Mouse (Mus musculus) intestine, embryonic 16.5 days (tissue): ENCODE results near the gene Thoc5. TPM values are rescaled to one million over a fixed set of nuclear protein-coding genes. Genes with fewer than 3 reads are reported as not detected.

Experiments
- ATAC-seq: fragments of 200-750 bp; cut with Nextera tagmentation; 2 replicates; pipeline ENCODE4 v1.8.0; 2017; ENCODE audit warnings: moderate TSS enrichment, moderate library complexity
- H3K27ac ChIP-seq: fragments of 300-500 bp; sonication (generic); 2 replicates; pipeline ENCODE4 v1.5.1; 2014; ENCODE audit warnings: mild to moderate bottlenecking, low read length
- H3K27me3 ChIP-seq: fragments of 300-500 bp; sonication (generic); replicated peaks from 2 replicates; pipeline ENCODE4 v1.6.1; 2014; ENCODE audit warnings: low read length, control low read depth, mixed read lengths; ENCODE audit not compliant: control insufficient read depth, insufficient read depth
- H3K36me3 ChIP-seq: fragments of 300-500 bp; sonication (generic); 2 replicates; pipeline ENCODE4 v1.6.1; 2014; ENCODE audit warnings: low read length, control low read depth; ENCODE audit not compliant: control insufficient read depth, insufficient read depth
- H3K4me1 ChIP-seq: fragments of 300-500 bp; sonication (generic); 2 replicates; pipeline ENCODE4 v1.6.1; 2014; ENCODE audit warnings: low read length, control low read depth, mixed read lengths; ENCODE audit not compliant: control insufficient read depth, insufficient read depth
- H3K4me2 ChIP-seq: fragments of 300-500 bp; sonication (generic); 2 replicates; pipeline ENCODE4 v1.6.1; 2014; ENCODE audit warnings: low read depth, low read length, control low read depth
- H3K4me3 ChIP-seq: fragments of 300-500 bp; sonication (generic); 2 replicates; pipeline ENCODE4 v1.5.1; 2014; ENCODE audit warnings: mild to moderate bottlenecking, low read length
- H3K9ac ChIP-seq: fragments of 300-500 bp; sonication (generic); 2 replicates; pipeline ENCODE4 v1.6.1; 2014; ENCODE audit warnings: low read depth, low read length
- H3K9me3 ChIP-seq: fragments of 300-500 bp; sonication (generic); 2 replicates; pipeline ENCODE4 v1.6.1; 2016; ENCODE audit warnings: low read length, control low read depth; ENCODE audit not compliant: control insufficient read depth
- WGBS: fragments of 180-500 bp; shearing (Covaris S2); extraction: QIAGEN DNeasy Blood & Tissue Kit; methylation state at CpG from one replicate; pipeline ENCODE4 v1.1.7; 2014; 5-methylcytosine and 5-hydroxymethylcytosine counted together
- polyA plus RNA-seq: library from polyadenylated mRNA; unstranded; fragments of >200 nt; fragmentation: Nextera tagmentation; extraction: Ambion mirVana; gene quantifications from 2 replicates; pipeline ENCODE4 v1.2.1, GENCODE M21; 2015

The Thoc5 gene
- polyA plus RNA-seq, 1 experiment from 2014 or later: 32.7 TPM

GRCm38 (mm10) chr11:4886987-4887386, 8.1 kb upstream of the Thoc5 start:
- Histone ChIP-seq H3K9me3 (no peaks in the 10 kb centered on the region), H3K9ac (no peak overlapping the region), H3K4me3 (no peak overlapping the region), H3K4me1 (peaks cover 6% of the 10 kb centered on the region), H3K4me2 (no peak overlapping the region), H3K36me3 (peaks cover 5% of the 10 kb centered on the region; the same call in 1 of the 2 replicates), H3K27ac (no peak overlapping the region), H3K27me3 (no peaks in the 10 kb centered on the region)
- 87% methylated on average over 3 of the region's 3 CpGs for WGBS
- no peak for ATAC-seq

- no peak for ATAC-seq
- H3K4me1 ChIP-seq: peaks cover 5% of the 10 kb centered on the region
- peaks cover 19% of the 10 kb centered on the region for H3K36me3 ChIP-seq
- H3K4me2 ChIP-seq: no peak overlapping the region
- no peak overlapping the region for H3K9ac ChIP-seq
- no peaks in the 10 kb centered on the region for H3K27me3 ChIP-seq
- H3K27ac ChIP-seq: no peak overlapping the region
- no peaks in the 10 kb centered on the region for H3K9me3 ChIP-seq
- no peak overlapping the region for H3K4me3 ChIP-seq
- WGBS: 71% methylated on average over 5 of the region's 5 CpGs
These were observed 5.3 kb downstream of the Thoc5 start for GRCm38 (mm10) chr11:4900437-4900836.

GRCm38 (mm10) chr11:4901956-4902355, 6.8 kb downstream of the Thoc5 start:
- H3K4me2 ChIP-seq: no peak overlapping the region
- H3K9ac ChIP-seq: no peak overlapping the region
- no peak for ATAC-seq
- 90% methylated on average over 6 of the region's 6 CpGs for WGBS
- peaks cover 19% of the 10 kb centered on the region for H3K36me3 ChIP-seq
- no peaks in the 10 kb centered on the region for H3K9me3 ChIP-seq
- H3K4me3 ChIP-seq: no peak overlapping the region
- no peaks in the 10 kb centered on the region for H3K27me3 ChIP-seq
- H3K4me1 ChIP-seq: no peaks in the 10 kb centered on the region
- H3K27ac ChIP-seq: no peak overlapping the region

GRCm38 (mm10) chr11:4906231-4906630, 11.1 kb downstream of the Thoc5 start:
- Histone ChIP-seq H3K9ac (no peak overlapping the region), H3K36me3 (peaks cover 16% of the 10 kb centered on the region), H3K4me3 (no peak overlapping the region), H3K4me2 (no peak overlapping the region), H3K4me1 (no peaks in the 10 kb centered on the region), H3K9me3 (no peaks in the 10 kb centered on the region), H3K27ac (no peak overlapping the region), H3K27me3 (no peaks in the 10 kb centered on the region)
- 96% methylated on average over 6 of the region's 6 CpGs for WGBS
- no peak for ATAC-seq

GRCm38 (mm10) chr11:4916068-4916467, 20.9 kb downstream of the Thoc5 start:
- Histone ChIP-seq H3K27me3 (no peaks in the 10 kb centered on the region), H3K4me3 (no peak overlapping the region), H3K27ac (no peak overlapping the region), H3K36me3 (peaks cover 14% of the 10 kb centered on the region), H3K4me1 (no peaks in the 10 kb centered on the region), H3K9ac (no peak overlapping the region), H3K4me2 (no peak overlapping the region), H3K9me3 (no peaks in the 10 kb centered on the region)
- 50% methylated on average over 1 of the region's 1 CpGs for WGBS
- ATAC-seq: no peak

- H3K4me3 ChIP-seq: no peak overlapping the region
- no peak overlapping the region for H3K4me2 ChIP-seq
- no peak overlapping the region for H3K27ac ChIP-seq
- no peaks in the 10 kb centered on the region for H3K4me1 ChIP-seq
- 81% methylated on average over 2 of the region's 2 CpGs for WGBS
- peaks cover 15% of the 10 kb centered on the region for H3K36me3 ChIP-seq
- H3K9me3 ChIP-seq: no peaks in the 10 kb centered on the region
- H3K27me3 ChIP-seq: no peaks in the 10 kb centered on the region
- ATAC-seq: no peak
- no peak overlapping the region for H3K9ac ChIP-seq
These were observed 26.2 kb downstream of the Thoc5 start for GRCm38 (mm10) chr11:4921281-4921680.

GRCm38 (mm10) chr11:4921751-4922150, 26.6 kb downstream of the Thoc5 start:
- WGBS: 89% methylated on average over 7 of the region's 7 CpGs
- H3K27me3 ChIP-seq: no peaks in the 10 kb centered on the region
- H3K36me3 ChIP-seq: peaks cover 17% of the 10 kb centered on the region
- no peak overlapping the region for H3K4me3 ChIP-seq
- H3K9ac ChIP-seq: no peak overlapping the region
- H3K4me1 ChIP-seq: no peaks in the 10 kb centered on the region
- H3K9me3 ChIP-seq: no peaks in the 10 kb centered on the region
- no peak overlapping the region for H3K4me2 ChIP-seq
- no peak for ATAC-seq
- H3K27ac ChIP-seq: no peak overlapping the region

- no peak overlapping the region for H3K27ac ChIP-seq
- H3K36me3 ChIP-seq: peaks cover 3% of the 10 kb centered on the region; the same call in 1 of the 2 replicates
These were observed 32.1 kb downstream of the Thoc5 start for GRCm38 (mm10) chr11:4927224-4927623.

GRCm38 (mm10) chr11:4931009-4931601, 36.0 kb downstream of the Thoc5 start:
- WGBS: 40% methylated on average over 1 of the region's 1 CpGs

More at GRCm38 (mm10) chr11:4927224-4927623, 32.1 kb downstream of the Thoc5 start:
- Histone ChIP-seq H3K4me1 (peaks cover 10% of the 10 kb centered on the region), H3K9ac (no peak overlapping the region), H3K4me3 (no peak overlapping the region), H3K9me3 (no peaks in the 10 kb centered on the region), H3K4me2 (no peak overlapping the region), H3K27me3 (no peaks in the 10 kb centered on the region)
- ATAC-seq: no peak
- WGBS: 86% methylated on average over 3 of the region's 3 CpGs

GRCm38 (mm10) chr11:4936243-4936642, 41.1 kb downstream of the Thoc5 start:
- no peak for ATAC-seq
- H3K4me1 ChIP-seq: no peaks in the 10 kb centered on the region
- no peak overlapping the region for H3K4me3 ChIP-seq
- no peak overlapping the region for H3K27ac ChIP-seq
- 86% methylated on average over 5 of the region's 5 CpGs for WGBS
- no peaks in the 10 kb centered on the region for H3K9me3 ChIP-seq
- no peaks in the 10 kb centered on the region for H3K36me3 ChIP-seq
- H3K27me3 ChIP-seq: no peaks in the 10 kb centered on the region
- no peak overlapping the region for H3K9ac ChIP-seq
- H3K4me2 ChIP-seq: no peak overlapping the region

More at GRCm38 (mm10) chr11:4931009-4931601, 36.0 kb downstream of the Thoc5 start:
- peaks cover 10% of the 10 kb centered on the region for H3K4me1 ChIP-seq
- H3K27me3 ChIP-seq: no peaks in the 10 kb centered on the region
- ATAC-seq: peak; percentile 62
- H3K9ac ChIP-seq: no peak overlapping the region; the same call in 1 of the 2 replicates
- 0 out of 2 replicates have a peak overlapping the region, but pooled peaks have one; percentile 22 for H3K27ac ChIP-seq
- no peak overlapping the region for H3K4me3 ChIP-seq
- peaks cover 3% of the 10 kb centered on the region; the same call in 1 of the 2 replicates for H3K36me3 ChIP-seq
- peak overlapping the region; percentile 6; the same call in 1 of the 2 replicates for H3K4me2 ChIP-seq
- no peaks in the 10 kb centered on the region for H3K9me3 ChIP-seq
